Mouse (Mus musculus) lung, adult 18-20 months (tissue): ENCODE data around the gene Ms4a4c.
"Not testable (repeated sequence)": the region's sequence is repeated elsewhere in the genome, so short reads cannot be mapped to it uniquely, and the experiment has no call there.

Source experiments
- DNase-seq, 2 experiments: peaks; one replicate each; pipeline ENCODE4 v3.0.0; 2022; ENCODE audit warnings: mixed read lengths in 2 of 2

The Ms4a4c gene

GRCm38 (mm10) chr19:11404527-11404926 is at the start of gene Ms4a4c:
Ms4a4c (plus strand) TSS chr19:11404770.
- DNase-seq = no peak

GRCm38 (mm10) chr19:11355730-11356129 is 48.8 kb upstream of the Ms4a4c start:
- no peak for DNase-seq

- no peak for DNase-seq
Measured at GRCm38 (mm10) chr19:11360106-11360505, 44.5 kb upstream of the Ms4a4c start.

GRCm38 (mm10) chr19:11362002-11362401 is 42.6 kb upstream of the Ms4a4c start:
- no peak for DNase-seq

- DNase-seq = no peak
Measured at GRCm38 (mm10) chr19:11368310-11368709, 36.3 kb upstream of the Ms4a4c start.

GRCm38 (mm10) chr19:11371181-11371580 is 33.4 kb upstream of the Ms4a4c start:
- DNase-seq = no peak

- no peak for DNase-seq
Measured at GRCm38 (mm10) chr19:11375273-11375672, 29.3 kb upstream of the Ms4a4c start, which contains the start of gene Ms4a4a. Ms4a4a (plus strand) TSS chr19:11375523.

GRCm38 (mm10) chr19:11376399-11376798 is 28.2 kb upstream of the Ms4a4c start:
- DNase-seq = no peak

GRCm38 (mm10) chr19:11387109-11387508 is 17.5 kb upstream of the Ms4a4c start:
- DNase-seq = no peak

- no peak for DNase-seq
Measured at GRCm38 (mm10) chr19:11387685-11388084, 16.9 kb upstream of the Ms4a4c start.

- DNase-seq = no peak
Measured at GRCm38 (mm10) chr19:11388949-11389348, 15.6 kb upstream of the Ms4a4c start.

- no peak for DNase-seq
Measured at GRCm38 (mm10) chr19:11395769-11396168, 8.8 kb upstream of the Ms4a4c start.

GRCm38 (mm10) chr19:11407428-11407827 is 2.9 kb downstream of the Ms4a4c start:
- no peak for DNase-seq

GRCm38 (mm10) chr19:11408591-11408990 is 4.0 kb downstream of the Ms4a4c start:
- no peak for DNase-seq

- DNase-seq = no peak
Measured at GRCm38 (mm10) chr19:11411640-11412039, 7.1 kb downstream of the Ms4a4c start.

- DNase-seq = no peak
Measured at GRCm38 (mm10) chr19:11414084-11414483, 9.5 kb downstream of the Ms4a4c start.

GRCm38 (mm10) chr19:11415581-11415980 is 11.0 kb downstream of the Ms4a4c start:
- peak in 1 of 2 experiments; percentile 17 for DNase-seq

- DNase-seq = not testable (repeated sequence)
Measured at GRCm38 (mm10) chr19:11418865-11419264, 14.3 kb downstream of the Ms4a4c start.

- not testable (repeated sequence) for DNase-seq
Measured at GRCm38 (mm10) chr19:11431209-11431608, 26.6 kb downstream of the Ms4a4c start.

- DNase-seq = no peak
Measured at GRCm38 (mm10) chr19:11435058-11435834, 30.7 kb downstream of the Ms4a4c start.

- no peak for DNase-seq
Measured at GRCm38 (mm10) chr19:11443338-11443737, 38.8 kb downstream of the Ms4a4c start, which contains the start of gene Ms4a4b. Ms4a4b (plus strand) TSS chr19:11443553.

GRCm38 (mm10) chr19:11443964-11444363 is 39.4 kb downstream of the Ms4a4c start:
- no peak for DNase-seq

- DNase-seq = no peak
Measured at GRCm38 (mm10) chr19:11447238-11447637, 42.7 kb downstream of the Ms4a4c start.

- DNase-seq = not testable (repeated sequence)
Measured at GRCm38 (mm10) chr19:11459041-11459440, 54.5 kb downstream of the Ms4a4c start.

- peak in 1 of 2 experiments; percentile 8 for DNase-seq
Measured at GRCm38 (mm10) chr19:11464795-11465194, 60.2 kb downstream of the Ms4a4c start.
